Mouse (Mus musculus) megakaryocyte, embryonic 14.5 days (primary cell): Measurements from ENCODE around the gene Pycr2.

Source experiments
- FLI1 ChIP-seq: IDR thresholded peaks from 2 replicates; pipeline ENCODE4 v1.6.1; 2012; ENCODE audit warnings: low read length, inconsistent platforms, mixed read lengths
- GATA1 ChIP-seq: IDR thresholded peaks from 3 replicates; pipeline ENCODE4 v1.6.1; 2012; ENCODE audit warnings: mixed read lengths, low read length, inconsistent platforms, borderline replicate concordance

DNA sequence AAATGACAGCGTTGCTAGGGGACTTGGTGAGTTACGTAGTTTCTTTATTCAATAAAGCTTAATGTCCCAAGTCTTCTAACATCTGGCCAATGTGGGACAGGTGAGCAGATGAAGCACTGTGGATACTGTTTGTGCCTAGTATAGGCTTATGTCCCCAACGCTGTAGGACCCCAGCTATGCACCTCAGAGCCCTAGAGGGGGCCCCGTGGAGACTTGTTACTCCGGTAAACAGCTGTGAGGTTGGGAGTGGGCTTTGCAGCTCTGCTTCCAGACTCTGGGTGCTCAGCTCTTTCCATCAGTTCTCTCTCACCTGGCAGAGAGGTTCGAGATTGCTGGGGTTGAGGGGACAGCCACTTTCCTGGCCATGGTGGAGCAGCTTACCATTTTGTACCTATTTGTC is 1.2 kb downstream of the Pycr2 start:
- TF ChIP-seq GATA1 = no peak
- no peak for TF ChIP-seq FLI1
